Mouse (Mus musculus): Measurements from ENCODE around the gene Hoxd8. TPM values are rescaled to one million over a fixed set of nuclear protein-coding genes. Genes with fewer than 3 reads are reported as not detected.

The Hoxd8 gene
- total RNA-seq, 4 experiments from 2014 or later, result 33.3 to 45.8 (median 36.6) TPM

DNA sequence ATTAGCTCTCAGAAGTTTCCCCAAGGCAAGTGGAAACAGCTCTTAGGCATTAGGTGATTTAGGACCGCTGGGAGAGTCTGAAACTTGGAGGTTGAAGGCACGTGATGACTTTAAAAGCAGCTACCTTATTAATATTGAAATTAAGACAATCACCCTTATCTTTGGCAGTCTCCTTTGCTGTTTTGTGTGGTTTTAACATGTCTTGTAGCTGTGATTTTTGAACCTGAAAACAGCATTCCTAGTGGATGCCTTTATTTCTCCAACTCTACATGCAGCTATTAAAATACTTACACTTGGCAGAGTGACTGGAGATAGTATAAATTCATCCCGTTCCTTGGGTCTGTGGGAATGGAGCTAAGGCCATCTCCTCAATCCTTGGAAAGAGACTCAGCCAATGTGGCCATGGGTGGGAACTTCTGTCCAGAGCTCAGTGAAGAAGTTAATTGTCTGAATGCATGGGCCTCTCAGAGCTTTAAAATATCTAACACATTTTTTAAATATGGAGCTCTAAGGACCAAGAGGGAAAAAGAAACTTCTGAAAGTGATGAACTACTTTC, 33.7 kb upstream of the Hoxd8 start:
- no peak for DNase-seq

GRCm38 (mm10) chr2:74671847-74672246, 32.6 kb upstream of the Hoxd8 start:
- no peak for DNase-seq

- no peak for DNase-seq
These were observed 31.7 kb upstream of the Hoxd8 start for GRCm38 (mm10) chr2:74672481-74673362.

DNA sequence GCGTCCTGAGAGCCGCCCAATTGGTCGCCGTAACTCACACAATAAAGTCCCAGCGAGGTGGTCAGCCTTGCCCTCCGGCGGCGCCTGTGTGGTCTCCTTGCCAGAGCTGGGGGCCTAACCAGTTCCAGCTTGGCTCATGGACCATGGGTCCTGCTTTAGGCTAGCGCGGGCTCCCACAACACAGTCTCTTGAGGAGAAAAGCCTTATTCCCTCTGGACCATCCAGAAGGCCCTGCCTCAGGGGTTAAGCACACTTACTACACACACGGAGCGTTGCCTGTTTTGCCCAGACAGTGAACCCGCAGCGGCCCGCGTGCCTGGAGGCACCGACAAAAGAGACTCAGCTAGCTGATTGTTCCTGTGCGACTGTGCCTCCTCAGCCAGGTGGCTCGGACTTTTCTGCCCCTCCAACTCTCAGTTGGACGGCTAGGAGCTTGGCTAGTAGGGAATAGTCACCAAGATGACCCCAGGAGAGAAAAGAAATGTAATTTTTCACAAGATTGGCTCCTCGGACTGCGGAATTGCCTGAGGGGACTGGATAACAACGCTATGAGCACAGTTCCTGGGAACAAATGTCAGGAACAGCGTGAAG, 30.5 kb upstream of the Hoxd8 start:
- no peak for DNase-seq

- DNase-seq, result no peak
These were observed 29.3 kb upstream of the Hoxd8 start, which contains the start of gene Hoxd12 for GRCm38 (mm10) chr2:74674881-74675665. TSS of gene Hoxd12 (plus strand) at chr2:74675013.

DNA sequence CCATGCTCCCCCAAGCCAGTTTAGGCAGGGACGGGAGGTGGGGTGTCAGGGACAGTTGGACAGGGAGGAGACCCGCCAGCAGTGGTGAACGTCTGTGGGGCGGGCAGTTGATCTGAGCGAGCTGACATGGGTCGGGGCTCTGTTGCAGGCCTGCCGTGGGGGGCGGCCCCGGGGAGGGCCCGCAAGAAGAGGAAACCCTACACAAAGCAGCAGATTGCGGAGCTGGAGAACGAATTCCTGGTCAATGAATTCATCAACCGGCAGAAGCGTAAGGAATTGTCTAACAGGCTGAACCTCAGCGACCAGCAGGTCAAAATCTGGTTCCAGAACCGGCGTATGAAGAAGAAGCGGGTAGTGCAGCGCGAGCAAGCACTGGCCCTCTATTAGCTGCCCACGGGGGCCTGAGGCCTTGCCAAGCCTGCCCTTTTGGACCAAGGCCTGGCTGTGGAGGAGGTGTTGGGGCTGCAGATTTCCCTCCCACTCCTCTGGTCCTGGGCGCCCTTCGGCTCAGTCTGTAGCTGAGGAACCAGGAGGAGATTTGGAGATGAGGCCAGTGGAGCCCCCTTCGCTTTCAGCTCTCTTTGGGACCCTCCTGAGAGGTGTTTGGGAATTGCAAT, 28.6 kb upstream of the Hoxd8 start:
- no peak for DNase-seq

- DNase-seq, result no peak
These were observed 27.9 kb upstream of the Hoxd8 start for GRCm38 (mm10) chr2:74676376-74677052.

GRCm38 (mm10) chr2:74677106-74677505, 27.3 kb upstream of the Hoxd8 start:
- DNase-seq, result no peak

DNA sequence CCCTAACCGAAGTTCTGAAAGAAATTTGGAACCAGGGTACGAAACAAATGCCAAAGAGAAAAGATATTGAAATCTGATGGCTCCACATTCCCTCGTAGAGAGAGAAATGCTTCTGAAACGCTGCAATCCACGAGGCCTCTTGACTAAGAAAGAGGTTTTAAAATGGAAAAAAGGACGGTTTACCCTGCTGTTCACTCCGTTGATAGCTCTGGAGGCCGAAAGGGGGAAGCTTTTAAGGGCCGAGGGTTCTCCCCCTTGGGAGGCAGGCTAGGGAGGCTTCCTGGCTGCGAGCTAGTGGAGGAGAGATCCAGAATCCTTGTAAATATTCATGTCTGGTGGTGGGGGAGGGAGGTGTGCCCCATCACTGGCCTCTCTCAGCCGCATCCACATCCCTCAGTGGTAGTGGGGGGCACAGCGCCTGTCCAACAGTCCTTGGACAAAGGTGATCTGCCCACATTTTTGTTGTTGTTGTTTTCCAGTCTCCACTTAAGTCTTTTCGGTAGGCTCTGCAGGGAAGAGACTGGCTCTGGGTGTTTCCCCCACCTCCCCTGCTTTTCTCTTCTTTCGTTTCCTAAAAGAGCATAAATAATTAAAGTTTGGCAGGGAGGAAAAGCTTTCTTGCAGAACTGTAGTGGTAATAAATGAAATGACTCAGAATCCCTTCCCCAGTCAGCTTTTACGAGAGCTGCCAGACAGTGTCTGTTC, 25.4 kb upstream of the Hoxd8 start, which contains the start of gene Hoxd11:
TSS of gene Hoxd11 (plus strand) at position 667 of the 705 bp plus-strand sequence.
- DNase-seq, result no peak

- no peak for DNase-seq
These were observed 24.8 kb upstream of the Hoxd8 start for GRCm38 (mm10) chr2:74679596-74679971.

DNA sequence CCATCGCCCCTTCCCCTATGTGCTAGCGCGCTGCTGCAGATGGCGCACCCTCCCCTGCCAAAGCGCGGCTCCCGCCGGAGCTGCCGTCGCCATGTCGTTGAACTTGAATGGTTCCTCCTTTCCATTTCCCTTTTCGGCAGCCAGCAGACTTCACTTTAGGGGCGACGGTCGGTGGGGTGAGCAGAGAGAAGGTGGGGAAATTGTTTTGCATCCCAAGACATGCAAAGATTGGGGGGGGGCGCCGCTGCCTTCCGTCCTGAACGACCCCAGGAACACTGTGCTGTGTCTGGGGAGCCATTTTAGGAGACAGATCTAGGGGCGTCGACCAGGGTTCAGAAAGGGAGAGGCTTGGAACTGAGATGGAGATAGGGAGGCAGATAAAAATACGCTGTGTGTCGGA, 24.4 kb upstream of the Hoxd8 start:
- no peak for DNase-seq

DNA sequence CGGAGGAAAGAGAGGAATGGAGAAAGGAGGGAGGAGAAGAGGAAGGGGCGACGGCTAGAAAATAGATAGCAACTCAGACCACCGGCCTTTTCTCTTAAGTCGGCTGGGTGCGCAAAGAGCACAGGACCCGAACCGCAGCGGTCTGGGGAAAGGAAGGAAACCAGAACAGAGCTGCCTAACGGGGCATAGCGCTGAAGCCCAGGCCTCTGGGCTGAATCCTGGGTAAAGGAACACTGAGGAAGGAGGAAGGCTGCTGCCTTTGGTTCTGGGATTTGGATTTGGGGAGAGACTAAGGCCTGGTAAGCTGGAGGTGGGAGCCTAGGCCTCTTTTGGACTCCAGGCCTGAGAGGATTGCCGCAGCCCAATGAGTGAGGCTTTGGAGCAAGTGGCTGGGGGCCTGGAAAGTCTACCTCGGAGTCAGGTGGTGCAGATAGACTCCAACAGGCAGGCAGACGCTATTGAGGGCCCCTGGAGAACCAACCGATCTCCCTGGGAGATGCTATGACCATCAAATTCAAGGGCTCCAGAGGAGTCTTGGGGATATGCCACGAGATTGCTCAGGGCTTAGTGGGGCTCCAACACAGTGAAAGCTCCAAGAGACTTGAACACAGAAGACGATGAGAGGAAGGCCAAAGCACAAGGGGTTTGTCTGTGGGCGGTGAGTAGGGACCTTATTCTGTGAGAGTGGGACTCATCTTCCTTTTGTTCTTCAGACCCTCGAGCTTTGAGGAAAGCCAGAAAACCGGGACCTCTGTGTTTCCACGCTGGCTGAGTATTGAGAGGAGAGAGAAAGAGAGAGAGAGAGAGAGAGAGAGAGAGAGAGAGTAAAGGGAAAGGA, 23.6 kb upstream of the Hoxd8 start:
- DNase-seq, result no peak

- DNase-seq, result no peak
These were observed 22.6 kb upstream of the Hoxd8 start for GRCm38 (mm10) chr2:74681594-74682531.

DNA sequence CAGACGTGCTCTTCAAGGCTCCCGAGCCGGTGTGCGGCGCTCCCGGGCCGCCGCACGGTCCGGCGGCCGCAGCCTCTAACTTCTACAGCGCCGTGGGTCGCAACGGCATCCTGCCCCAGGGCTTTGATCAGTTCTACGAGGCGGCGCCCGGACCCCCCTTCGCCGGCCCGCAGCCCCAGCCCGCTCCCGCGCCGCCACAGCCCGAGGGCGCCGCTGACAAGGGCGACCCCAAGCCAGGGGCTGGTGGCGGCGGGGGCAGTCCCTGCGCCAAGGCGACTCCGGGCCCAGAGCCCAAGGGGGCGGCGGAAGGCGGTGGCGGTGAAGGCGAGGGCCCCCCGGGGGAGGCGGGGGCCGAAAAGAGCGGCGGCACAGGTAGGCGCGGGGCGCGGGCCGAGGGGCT, 21.6 kb upstream of the Hoxd8 start:
- DNase-seq, result no peak

DNA sequence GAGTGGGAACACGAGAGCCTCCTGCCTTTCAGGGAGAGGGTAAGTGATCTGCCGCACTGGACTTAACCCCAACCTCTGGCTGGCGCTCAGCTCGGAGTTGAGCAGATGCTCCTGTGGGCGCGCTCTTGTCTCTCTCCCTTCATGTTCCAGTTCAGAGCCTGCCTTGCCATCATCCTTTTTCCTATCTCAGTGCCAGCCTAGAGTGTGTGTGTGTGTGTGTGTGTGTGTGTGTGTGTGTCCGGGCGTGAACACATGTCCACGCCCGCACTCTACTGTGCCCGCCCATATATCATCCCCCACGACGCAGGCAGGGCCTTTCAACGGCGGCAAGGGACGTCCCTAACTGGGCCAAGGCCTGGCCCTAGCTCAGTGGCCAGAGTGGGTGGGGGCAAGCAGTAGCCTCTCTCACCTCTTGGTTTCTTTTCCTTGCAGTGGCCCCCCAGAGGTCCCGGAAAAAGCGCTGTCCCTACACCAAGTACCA, 20.9 kb upstream of the Hoxd8 start:
- DNase-seq, result no peak

DNA sequence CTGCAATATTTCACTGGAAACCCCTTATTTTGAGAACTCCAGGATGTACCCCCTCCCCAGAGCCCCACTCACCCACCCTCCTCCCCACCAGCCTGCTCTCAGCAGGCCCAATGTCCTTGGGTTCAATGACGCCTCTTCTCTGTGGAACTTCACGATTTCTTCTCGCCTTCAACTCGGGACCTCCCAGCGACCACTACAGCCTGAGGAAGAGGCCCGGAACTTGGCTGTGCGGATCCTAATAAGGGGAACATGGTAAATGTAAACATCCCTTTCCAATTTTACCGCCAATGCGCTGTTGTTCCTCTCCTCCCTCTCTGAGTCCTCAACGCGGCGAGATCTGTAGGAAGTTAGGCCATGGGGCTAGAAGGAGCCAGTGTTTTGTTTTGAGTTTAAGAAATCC, 20.3 kb upstream of the Hoxd8 start:
- DNase-seq, result no peak

DNA sequence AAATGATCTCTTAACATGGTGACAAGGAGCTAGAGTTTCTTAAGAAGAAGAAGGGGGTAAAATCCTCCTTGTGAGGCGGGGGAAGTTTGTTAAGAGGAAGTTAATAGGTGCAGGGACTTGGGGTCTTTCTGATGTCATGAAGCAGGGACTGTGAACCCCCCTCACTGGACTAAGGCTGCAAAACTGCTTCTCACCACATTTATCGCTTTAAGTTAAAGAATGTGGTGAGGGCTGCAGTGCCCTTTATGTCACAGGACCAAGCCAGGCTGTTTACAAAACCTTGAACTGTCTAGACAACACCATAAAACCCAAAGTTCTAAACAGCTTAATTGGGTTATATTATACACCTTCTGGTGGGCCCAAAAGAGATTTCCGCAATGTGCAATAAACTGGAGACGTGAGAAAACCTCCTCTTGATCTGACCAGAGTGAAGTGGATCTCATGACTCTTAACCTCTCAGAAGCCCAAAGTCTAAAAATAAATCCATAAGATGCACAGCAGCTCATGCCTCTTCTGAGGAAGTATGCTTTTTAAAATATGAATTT, 19.3 kb upstream of the Hoxd8 start:
- no peak for DNase-seq

GRCm38 (mm10) chr2:74686301-74686987, 18.0 kb upstream of the Hoxd8 start:
- DNase-seq, result no peak
